8 mouse cellular contexts compared by ENCODE assay signal in genomic region chr11:107188565-107189552, GRCm38 (mm10). TPM values are rescaled to one million over a fixed set of nuclear protein-coding genes. Genes with fewer than 3 reads are reported as not detected.
A peak's percentile ranks its signal among the peaks of the same experiment; 100 is the strongest.
DNase-seq lines count a peak whose midpoint lies in the region; ATAC-seq lines count a peak whose summit lies in the region.

Gene Nol11, minus strand, starts transcription at chr11:107189381.

- H3K4me1 ChIP-seq in hindbrain, embryonic 14.5 days (replicated peaks; ENCODE audit: control insufficient read depth, insufficient read depth, low read length): peaks cover 8% of the 10 kb centered on the region

- peak within 1 kb of the TSS; percentile 81 for H3K27ac ChIP-seq in hindbrain, embryonic 14.5 days

- under 1% methylated on average over 62 of the region's 62 CpGs for WGBS in hindbrain, embryonic 14.5 days

- no peaks in the 10 kb centered on the region for H3K9me3 ChIP-seq in hindbrain, embryonic 14.5 days (ENCODE audit: control insufficient read depth, low read length)

- peak within 1 kb of the TSS; percentile 88 for H3K4me2 ChIP-seq in hindbrain, embryonic 14.5 days (replicated peaks)

- peak within 1 kb of the TSS; percentile 95 for H3K4me3 ChIP-seq in hindbrain, embryonic 14.5 days (replicated peaks; ENCODE audit: low read length)

- ATAC-seq in hindbrain, embryonic 14.5 days (ENCODE audit: low FRiP score): peak; percentile 97

- H3K27me3 ChIP-seq in hindbrain, embryonic 14.5 days (ENCODE audit: control insufficient read depth, insufficient read depth, low read length): no peaks in the 10 kb centered on the region

- H3K36me3 ChIP-seq in hindbrain, embryonic 14.5 days (replicated peaks; ENCODE audit: control insufficient read depth, insufficient read depth): peaks cover 24% of the 10 kb centered on the region

- peak; percentile 99 for DNase-seq in R1 (ENCODE audit: low read depth, low spot score)
- DNase-seq in cerebellum, postnatal 25 days: peak; percentile 99
- DNase-seq in frontal cortex, postnatal 25 days (ENCODE audit: low spot score in 2 of 2): peak; percentile 98 to 99
- DNase-seq in hindbrain, embryonic 14.5 days (ENCODE audit: low spot score): peak; percentile 99
- peak; percentile 98 for DNase-seq in layer of hippocampus, postnatal 36 days
- DNase-seq in lung, postnatal 36 days: peak; percentile 99
- DNase-seq in retina, postnatal 1 day: peak; percentile 99
- peak; percentile 96 to 98 for DNase-seq in urinary bladder, adult 18-20 months (ENCODE audit: low spot score in 2 of 2)

- H3K9ac ChIP-seq in hindbrain, embryonic 14.5 days: peak within 1 kb of the TSS; percentile 92

RNA-seq across cellular contexts. Expression of gene Nol11, which starts in this region (rescaled TPM):
- polyA plus RNA-seq in hindbrain, embryonic 14.5 days (2014; fragmentation: Nextera tagmentation; extraction: Ambion mirVana): 44.3 and 49.4 TPM in 2 replicates
- 10 to 100 TPM; 24.2 to 24.5 TPM for total RNA-seq in layer of hippocampus, postnatal 36 days (2021)

Comparison
In these comparisons a context has a peak if more than half of its experiments do, and no peak if none do; other contexts are left out.
1. Peak in every context shown above with its lines: DNase-seq, ATAC-seq, H3K4me3 ChIP-seq and H3K27ac ChIP-seq.